Mouse (Mus musculus): ENCODE data around the gene Ccsap.

Gene Ccsap

DNA sequence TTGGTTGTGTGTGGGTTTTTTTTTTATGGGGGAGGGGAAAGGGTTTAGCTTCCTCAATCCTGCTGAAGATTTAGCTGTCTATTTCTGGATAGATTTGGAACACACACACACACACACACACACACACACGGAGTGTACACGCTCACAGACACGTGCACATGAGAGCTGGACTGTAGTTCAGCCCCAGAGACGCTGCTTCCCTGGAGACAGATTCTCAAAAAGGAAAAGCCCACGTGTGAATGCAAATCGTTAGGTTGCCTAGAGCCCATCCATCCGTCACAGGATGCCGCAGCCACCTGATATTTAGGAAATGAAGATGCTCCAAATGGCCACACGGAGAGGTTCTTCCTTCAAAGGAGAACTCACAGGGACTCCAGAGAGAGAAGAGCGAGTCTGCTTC is 20.3 kb upstream of the Ccsap start:
- no peak for DNase-seq (ENCODE audit: low read depth, low spot score)

DNA sequence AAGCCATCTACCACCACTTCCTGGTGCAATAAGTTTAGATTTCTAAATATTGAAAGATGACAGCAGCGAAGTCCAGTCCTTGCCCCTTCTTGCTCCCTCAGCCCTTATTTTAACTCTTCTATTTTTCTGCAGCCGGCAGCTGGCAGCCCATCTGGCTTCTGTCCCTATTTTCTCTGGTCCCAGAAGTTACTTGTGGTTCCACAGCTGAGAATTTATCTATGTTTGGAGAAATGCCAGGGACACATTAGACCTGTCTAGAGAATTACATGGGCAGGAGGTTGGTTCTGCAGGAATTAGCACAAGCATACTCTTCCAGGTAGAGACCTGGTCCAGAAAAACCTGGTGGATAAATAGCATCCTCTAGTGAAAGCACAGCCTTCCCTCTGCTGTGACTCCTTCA is 17.9 kb upstream of the Ccsap start:
- no peak for DNase-seq (ENCODE audit: low read depth, low spot score)

DNA sequence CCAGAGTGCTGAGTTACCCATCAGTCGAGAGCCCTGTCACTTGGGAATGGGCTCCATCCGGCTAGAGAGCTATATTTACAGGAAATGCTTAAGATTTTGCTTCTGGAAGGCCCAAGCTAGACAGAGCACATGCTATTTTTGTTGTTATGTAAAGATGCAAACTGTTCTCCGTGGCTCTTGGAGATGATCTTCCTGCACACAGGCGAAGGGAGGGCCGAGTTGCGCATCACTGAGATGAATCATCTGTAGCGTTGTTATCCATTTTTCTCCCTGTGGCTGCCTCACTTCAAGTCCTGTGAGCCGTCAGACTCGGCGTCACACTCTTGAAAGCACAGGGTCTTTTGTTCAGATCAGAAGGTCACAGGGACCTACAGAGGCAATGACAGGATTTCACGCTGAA is 14.3 kb upstream of the Ccsap start:
- DNase-seq (ENCODE audit: low read depth, low spot score) = no peak

DNA sequence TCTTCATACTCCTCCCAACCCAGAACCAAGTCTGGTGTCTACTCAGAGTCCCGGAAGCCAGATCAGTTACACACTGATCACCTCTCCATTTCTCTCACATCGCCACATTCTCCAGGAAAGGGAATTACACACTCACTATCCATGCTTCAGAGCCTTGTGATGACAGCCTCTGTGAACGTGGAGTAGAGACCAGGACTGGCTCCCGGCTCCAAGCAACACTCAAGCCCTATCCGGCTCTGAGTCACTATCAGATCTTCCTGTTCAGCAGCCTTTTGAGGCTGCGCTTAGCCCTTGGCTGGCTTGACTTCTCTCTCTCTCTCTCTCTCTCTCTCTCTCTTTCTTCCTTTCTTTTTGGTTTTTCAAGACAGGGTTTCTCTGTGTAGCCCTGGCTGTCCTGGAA is 13.4 kb upstream of the Ccsap start:
- DNase-seq (ENCODE audit: low read depth, low spot score) = no peak

DNA sequence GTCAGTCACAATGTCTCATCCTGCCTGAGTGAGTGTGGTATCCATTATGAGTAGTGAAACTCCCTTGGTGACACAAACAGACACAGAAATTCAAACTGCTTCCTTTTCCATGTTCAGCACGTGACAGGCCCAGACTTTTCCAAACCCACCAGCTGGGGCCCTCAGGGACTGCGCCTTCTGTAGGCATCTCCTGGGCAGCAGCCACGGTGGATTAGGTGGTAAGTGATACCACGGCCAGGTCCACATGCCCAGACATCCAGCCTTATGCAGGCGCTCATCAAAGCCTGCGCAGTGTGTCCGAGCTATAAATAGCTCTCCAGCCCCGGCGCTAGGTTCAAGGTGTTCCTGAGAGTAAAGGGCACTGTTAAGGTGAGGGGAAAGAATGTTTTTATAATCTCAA is 12.0 kb upstream of the Ccsap start:
- no peak for DNase-seq (ENCODE audit: low read depth, low spot score)

DNA sequence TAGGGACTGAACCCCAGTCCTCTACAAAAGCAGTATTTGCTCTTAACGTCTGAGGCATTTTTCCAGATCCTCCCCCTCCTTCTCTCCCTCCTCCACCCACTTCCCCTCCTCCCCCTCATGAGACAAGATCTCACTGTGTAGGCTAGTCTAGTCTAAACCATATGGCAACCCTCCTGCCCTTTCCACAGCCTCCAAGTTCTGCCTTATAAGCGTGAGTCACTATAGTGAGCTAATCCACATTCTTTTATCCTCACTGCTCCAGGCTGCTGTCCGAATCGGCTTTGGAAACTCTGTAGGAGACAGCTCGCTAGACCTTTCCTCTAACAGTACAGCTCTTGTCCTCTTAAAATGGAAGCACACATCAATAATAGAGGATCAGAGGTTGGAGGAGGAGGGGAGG is 7.0 kb upstream of the Ccsap start:
- no peak for DNase-seq (ENCODE audit: low read depth, low spot score)

DNA sequence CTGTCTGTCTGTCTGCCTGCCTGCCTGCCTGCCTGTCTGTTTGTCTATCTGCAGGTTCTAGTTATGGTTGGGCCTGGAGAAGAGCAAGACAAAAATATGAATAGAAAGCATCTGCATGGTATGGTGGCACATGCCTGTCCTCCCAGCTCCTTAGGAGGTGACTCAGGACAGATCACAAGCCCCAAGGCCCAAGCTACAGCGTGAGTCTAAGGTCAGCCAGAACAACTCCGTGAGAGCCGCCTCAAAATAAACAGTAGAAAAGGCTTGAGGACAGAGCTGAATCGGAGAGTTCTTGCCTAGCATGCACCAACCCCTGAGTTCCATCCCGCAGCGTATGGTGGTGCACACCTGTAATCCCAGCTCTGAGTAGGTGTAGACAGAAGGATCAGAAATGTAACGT is 5.8 kb upstream of the Ccsap start:
- no peak for DNase-seq (ENCODE audit: low read depth, low spot score)

DNA sequence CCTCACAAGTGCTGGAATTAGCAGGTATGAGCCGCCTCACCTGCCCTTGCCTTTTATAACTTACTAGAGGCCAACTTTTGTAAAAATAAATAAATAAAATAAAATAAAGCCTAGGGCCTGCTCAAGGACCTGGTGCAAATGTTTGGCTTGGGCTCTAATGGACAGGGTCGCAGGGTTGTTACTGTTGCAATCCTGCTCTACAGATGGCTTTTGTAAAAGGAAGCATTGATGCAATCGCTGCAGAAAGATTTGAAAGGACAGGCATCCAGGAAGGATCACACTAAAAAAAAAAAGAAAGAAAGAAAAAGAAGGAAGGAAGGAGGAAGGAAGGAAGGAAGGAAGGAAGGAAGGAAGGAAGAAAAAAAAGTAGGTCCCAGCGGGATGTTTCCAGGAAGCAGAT is 377 bp upstream of the Ccsap start:
- DNase-seq (ENCODE audit: low read depth, low spot score) = no peak

DNA sequence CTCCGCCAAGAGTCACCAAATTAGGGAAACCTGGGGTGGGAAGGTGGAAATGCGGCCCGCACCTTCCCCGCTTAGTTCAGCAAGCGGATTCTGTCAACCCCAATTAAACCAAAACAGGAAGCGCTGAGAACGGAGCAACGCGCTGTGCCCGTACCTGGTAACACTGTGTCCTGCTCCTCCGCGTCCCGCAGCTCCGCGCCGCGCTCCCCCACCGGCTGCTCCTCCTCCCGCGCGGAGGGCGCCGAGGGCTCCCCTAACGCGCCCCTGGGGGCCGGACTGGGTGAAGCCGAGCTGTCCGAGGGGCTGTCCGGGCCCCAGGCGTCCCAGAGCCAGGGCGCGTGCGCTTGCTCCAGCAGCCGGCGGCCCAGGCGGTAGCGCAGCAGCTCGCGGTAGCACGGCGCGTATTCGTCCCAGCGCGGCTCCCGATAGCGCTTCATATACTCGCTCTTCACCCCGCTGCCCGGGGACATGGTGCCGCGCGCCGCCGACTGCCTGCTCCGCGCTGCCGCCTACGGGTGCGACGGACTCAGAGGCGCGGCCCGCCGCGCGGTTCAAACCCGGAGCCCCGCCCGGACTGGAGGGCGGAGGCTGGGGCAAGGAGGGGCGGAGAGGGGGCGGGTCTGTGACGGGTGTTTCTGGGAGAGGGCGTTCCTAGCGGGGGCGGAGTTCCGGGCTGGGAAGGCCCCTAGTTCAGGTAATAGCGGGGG is 915 bp downstream of the Ccsap start:
- peak; percentile 92 for DNase-seq (ENCODE audit: low read depth, low spot score)

DNA sequence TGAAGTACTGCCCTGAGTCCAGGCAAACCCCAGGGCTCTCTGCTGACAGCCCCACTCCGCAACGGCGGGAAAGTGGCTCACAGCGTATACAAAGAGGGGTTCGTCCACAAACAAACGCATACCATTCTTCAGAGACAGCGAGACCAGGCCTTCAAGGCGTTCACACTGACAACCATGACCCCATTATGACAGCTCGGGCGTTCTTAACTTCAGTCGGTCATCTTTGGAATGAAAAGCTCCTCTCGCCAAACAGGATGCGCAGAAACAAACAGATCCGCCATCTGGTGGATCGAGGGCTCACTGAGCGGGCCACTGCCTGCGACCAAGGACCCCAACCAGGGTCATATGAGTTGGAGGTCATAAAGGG is 1.5 kb downstream of the Ccsap start:
- DNase-seq (ENCODE audit: low read depth, low spot score) = no peak

DNA sequence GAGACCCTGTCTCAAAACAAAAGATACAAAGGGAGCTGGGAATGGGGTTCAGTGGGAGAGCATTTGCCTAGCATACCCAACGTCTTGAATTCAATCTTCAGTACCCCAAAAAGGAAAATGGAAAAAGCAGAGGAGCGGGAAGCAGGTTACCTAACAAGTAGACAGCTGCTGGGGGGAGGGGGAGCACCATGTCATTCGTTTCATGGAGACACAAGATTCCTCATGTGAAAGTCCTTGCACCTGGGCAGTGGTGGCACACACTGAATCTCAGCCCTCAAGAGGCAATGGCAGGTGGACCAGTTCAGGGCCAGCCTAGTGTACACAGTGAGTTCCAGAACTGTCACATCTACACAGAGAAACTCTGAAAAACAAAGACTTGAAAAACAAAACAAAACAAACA is 2.6 kb downstream of the Ccsap start:
- no peak for DNase-seq (ENCODE audit: low read depth, low spot score)

DNA sequence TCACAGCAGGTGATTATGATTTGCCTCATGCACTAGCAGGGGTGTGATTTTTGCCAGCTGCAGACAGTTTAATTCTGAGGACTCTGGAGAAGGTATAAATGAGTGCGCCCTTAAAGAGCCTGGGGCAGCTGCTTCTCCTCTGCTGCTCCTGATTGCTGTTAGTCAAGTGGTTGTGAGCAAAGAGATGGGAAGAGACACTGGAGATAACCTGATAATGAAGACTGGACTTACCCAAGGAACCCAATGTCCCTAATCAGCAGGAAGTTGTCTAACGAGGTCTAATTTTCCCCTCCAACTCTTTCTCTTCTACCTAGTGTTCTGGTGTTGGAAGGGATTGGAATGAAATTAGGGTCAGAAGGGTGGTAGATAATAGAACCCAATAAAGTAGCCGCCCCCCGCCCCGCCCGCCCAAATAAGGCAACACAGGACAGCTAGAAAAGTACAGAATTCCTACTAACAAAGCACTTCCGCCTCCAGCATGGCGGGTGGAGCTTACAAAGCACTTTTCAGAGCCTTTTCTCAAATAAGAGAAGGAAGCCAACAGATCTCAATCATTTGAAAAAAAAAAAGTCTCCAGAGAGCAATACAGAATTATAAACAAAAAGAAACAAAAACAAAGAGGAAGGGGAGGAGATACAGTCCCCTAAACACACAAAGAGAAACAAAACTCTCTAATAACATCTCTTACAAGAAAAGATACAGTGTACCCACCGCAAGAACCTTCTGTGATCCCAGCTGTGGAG is 5.1 kb downstream of the Ccsap start:
- DNase-seq (ENCODE audit: low read depth, low spot score) = no peak

DNA sequence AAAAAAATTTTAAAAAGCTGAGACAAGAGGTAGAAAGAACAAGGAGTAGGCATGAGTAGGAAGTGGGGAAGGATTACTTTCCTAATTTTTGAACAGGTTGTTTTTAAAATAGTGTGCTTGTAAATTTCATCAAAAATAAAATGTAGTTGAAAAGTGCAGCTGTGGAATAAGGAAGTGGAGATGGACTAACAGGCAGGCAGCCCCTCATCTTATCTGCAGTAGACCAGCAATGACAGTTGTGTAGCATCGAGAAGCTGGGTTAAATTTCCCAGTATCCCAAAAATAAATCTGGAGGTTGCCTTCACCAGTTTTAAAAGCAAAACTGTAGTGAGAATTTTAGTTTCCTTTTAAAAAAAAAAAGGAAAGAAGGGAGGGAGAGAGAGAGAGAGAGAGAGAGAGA is 5.8 kb downstream of the Ccsap start:
- no peak for DNase-seq (ENCODE audit: low read depth, low spot score)

DNA sequence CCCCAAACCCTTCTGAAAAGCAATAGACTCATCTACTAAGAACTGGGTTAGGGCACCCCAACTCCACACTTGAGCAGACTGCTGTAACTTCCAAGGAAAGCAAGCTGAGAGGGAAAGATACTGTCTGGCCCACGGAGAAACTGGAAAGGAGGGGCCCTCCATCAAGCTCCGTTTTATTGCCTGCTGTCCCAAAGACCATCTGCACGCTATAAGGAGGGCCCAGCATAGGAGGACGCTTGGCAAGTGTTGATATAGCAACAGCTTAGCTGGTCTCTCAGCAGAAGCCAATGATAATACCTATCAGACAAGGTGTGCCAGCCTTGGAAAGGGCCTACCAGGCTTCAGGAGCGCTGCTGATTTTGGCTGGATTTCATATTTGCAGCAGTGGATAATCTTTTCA is 8.4 kb downstream of the Ccsap start:
- DNase-seq (ENCODE audit: low read depth, low spot score) = no peak

DNA sequence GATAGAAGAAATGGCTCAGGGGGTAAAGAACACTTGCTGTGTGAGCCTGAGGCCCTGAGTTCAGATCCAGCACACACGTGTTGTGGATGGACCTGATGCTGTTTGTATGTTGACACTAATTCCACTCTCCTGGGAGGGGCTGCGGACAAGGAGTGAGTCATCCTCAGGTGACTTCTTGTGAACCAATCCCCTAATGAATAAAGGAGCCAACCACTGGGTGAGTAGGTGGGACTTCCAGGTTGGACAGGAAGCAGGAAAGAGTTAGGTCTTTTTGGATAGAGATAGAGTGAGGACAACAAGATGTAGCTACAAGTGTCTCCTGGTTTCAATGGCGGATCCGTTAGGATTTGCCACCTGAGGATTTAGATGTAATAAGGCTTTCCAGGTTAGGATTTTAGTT is 10.7 kb downstream of the Ccsap start:
- DNase-seq (ENCODE audit: low read depth, low spot score) = peak; percentile 46

DNA sequence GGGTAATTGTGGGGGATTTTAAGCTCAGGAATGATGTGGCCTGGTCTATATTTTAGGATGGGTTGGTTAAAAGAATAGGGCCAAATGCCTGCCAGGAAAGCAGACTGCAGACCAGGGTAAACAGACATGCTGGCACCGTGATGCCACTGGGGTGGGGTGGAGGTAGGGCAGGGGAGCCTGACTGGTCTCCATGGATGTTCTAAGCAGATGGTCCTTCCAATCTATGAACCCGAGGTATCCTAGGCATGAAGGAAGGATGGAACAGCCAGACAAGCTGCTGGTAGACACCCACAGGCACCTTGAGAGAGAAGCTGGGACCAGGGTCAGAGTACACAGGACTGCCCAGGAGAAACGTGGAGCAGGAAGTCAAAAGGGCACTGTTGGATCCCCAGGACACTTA is 12.5 kb downstream of the Ccsap start:
- no peak for DNase-seq (ENCODE audit: low read depth, low spot score)

DNA sequence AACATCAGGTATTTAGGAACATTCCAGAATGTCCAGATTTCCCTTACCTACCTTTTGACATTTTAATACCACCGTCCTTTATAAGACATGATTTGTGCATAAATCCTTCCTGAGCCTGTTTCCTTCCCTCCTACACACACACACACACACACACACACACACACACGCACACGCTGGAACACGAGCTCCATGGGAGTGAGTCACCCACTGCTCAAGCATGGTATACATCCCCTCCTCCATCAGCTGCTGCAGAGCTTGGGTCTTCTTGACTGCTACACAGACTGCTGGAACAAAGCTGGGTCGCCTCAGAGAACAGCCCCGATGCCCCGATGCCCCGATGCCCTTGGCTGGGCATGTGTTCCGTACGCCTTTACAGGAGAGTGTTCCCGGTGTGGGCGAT is 13.5 kb downstream of the Ccsap start:
- no peak for DNase-seq (ENCODE audit: low read depth, low spot score)

DNA sequence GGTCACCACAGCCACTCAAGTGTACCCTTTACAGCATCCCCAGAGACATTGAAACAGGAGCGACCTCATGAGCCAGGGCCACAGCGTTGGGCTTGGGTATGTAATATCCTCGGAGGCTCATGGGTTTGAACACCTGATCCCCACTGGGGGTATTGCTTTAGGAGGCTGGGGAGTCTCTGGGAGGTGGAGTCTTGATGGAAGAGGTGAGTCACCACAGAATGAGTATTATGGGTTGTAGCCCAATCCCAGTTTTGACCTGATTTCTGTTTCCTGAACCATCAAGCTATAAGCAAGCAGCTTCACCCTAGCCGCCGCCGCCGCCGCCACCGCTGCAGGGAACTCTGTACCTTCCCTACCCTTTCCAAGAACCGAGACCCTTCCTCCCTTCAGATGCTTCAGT is 14.0 kb downstream of the Ccsap start:
- no peak for DNase-seq (ENCODE audit: low read depth, low spot score)

DNA sequence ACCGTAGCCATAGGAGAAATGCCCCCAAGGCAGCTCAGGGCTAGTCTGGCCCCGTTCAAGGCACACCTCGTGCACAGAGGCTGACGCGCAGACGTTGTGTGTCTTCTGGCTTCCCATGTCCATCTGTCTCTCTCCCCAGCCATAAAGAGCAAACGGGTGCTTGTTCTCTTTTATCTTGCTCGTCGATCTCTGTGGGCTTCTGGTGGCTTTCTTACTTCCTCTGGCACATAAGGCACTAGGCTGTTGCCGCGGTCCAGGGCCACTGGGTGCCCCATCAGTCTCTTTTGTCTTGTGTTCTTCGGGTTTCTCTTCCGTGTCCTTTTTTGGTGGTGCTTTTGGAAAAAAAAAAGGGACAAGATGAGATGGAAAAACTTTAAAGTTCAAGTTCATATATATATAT is 14.9 kb downstream of the Ccsap start:
- no peak for DNase-seq (ENCODE audit: low read depth, low spot score)

DNA sequence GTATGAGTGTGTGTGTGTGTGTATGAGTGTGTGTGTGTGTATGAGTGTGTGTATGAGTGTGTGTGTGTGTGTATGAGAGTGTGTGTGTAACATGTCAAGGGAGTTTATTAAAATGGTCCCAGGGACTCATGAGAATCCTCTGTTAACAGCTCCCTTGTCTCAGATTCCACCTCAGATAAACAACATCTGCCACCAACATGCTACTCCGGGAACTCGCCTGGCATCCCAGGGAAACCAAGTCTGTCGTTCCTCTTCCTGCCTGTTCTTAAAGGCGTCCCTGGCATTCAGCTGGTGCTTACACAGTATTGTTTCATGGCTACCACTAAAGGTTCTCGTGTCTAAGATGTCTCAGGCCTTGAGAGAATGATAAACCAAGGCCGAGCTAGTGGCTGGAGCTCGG is 15.7 kb downstream of the Ccsap start:
- no peak for DNase-seq (ENCODE audit: low read depth, low spot score)

DNA sequence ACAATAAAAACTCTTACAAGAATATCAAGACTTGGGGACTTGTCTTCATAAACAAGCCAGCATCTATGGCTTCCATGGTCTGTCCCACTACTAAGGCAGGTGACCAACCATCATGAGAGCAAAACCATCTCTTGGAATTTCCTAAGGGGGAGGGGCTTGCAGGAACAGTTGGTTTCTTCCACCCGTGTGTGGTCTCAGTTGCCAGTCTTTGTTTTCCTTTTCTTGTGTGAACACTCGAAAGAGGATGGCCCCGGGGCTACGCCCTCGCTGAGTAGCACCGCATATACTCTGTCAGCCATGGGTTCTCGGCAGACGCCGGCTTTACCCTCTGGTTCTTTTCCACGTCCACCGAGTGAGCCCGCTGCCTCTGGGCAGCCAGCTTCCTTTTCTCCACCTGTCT is 17.9 kb downstream of the Ccsap start:
- DNase-seq (ENCODE audit: low read depth, low spot score) = no peak

DNA sequence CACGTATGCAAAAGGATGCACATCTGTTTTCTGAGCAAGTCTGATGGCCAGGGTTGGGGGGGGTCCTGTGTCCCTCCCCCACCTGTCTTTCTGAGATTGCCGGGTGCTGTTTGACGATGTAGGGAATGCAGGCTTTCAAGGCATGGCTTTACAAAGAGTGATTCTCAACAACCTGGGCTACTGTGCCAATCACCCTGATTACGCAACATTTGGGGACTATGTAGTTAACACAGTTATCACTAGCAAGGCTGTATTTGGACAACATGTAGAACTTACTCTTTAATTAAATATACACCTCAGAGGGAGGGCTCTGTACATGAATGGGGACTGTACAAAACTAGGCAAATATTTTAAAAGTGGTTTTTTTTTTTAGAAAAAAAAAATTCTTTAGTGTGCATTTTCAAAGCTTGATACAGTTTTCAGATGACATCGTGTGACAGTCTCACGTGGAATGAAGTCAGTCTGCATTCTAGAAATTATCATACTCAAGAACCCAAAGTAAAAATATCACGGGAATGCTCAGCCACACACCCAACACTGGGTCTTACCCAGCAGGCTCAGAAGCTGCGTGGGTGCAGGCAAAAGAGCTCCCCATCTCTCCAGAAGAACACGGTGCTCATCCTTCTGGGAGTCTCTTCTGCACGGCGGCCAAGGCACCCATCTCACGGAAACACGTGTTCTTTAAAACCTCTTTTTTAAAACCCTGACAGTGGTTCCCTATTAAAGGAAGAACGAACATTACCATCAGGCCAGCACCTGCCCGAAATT is 19.2 kb downstream of the Ccsap start:
- DNase-seq (ENCODE audit: low read depth, low spot score) = no peak

DNA sequence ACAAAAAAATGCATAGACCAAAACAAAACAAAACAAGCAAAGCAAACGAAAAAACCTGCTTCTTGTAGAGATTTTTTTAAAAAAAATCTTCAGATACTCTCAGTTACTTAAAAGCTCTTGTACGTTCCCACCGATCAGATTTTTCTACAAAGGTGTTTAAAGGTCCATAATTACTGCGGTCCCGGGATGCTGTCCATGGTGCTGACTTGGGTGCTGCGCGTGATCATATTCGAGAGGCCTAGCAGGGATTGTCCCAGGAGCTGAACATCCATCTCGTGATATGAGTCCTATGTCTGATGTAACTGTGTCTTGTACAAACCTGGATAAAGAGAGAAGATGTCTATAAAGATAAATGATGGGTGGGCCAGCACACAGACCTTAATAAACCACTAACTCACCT is 21.5 kb downstream of the Ccsap start:
- no peak for DNase-seq (ENCODE audit: low read depth, low spot score)

All from WW6 (cell line).